Mouse (Mus musculus) forebrain, embryonic 14.5 days (tissue): ENCODE data around the gene Gm9918. TPM values are rescaled to one million over a fixed set of nuclear protein-coding genes. Genes with fewer than 3 reads are reported as not detected.

Source experiments
- ATAC-seq: fragments of 200-750 bp; cut with Nextera tagmentation; 2 replicates; pipeline ENCODE4 v1.8.0; 2017; ENCODE audit warnings: mild to moderate bottlenecking, moderate library complexity
- DNase-seq: peaks from one replicate; pipeline ENCODE4 v3.0.0-alpha.2; 2015; ENCODE audit warnings: low spot score
- H3K27ac ChIP-seq: fragments of 300-500 bp; sonication (generic); 2 replicates; pipeline ENCODE4 v1.5.1; 2014; ENCODE audit warnings: low read depth, mild to moderate bottlenecking, control low read depth, low read length, moderate library complexity
- H3K27me3 ChIP-seq: fragments of 300-500 bp; sonication (generic); replicated peaks from 2 replicates; pipeline ENCODE4 v1.6.1; 2014; ENCODE audit warnings: low read length, control low read depth, mixed read lengths; ENCODE audit not compliant: control insufficient read depth, insufficient read depth
- H3K36me3 ChIP-seq: fragments of 300-500 bp; sonication (generic); 2 replicates; pipeline ENCODE4 v1.6.1; 2014; ENCODE audit warnings: low read length, control low read depth; ENCODE audit not compliant: control insufficient read depth, insufficient read depth
- H3K4me1 ChIP-seq: fragments of 300-500 bp; sonication (generic); 2 replicates; pipeline ENCODE4 v1.6.1; 2014; ENCODE audit warnings: antibody characterized with exemption, low read length, control low read depth; ENCODE audit not compliant: control insufficient read depth, insufficient read depth
- H3K4me2 ChIP-seq: fragments of 300-500 bp; sonication (generic); 2 replicates; pipeline ENCODE4 v1.6.1; 2014; ENCODE audit warnings: mild to moderate bottlenecking, control low read depth, low read length
- H3K4me3 ChIP-seq: fragments of 300-500 bp; sonication (generic); 2 replicates; pipeline ENCODE4 v1.5.1; 2014; ENCODE audit warnings: low read depth, low read length, control low read depth
- H3K9ac ChIP-seq: fragments of 300-500 bp; sonication (generic); 2 replicates; pipeline ENCODE4 v1.6.1; 2014; ENCODE audit warnings: mild to moderate bottlenecking, low read length, control low read depth, moderate library complexity
- H3K9me3 ChIP-seq: fragments of 300-500 bp; sonication (generic); replicated peaks from 2 replicates; pipeline ENCODE4 v1.6.1; 2016; ENCODE audit warnings: low read length, control low read depth, mixed read lengths; ENCODE audit not compliant: control insufficient read depth
- WGBS: fragments of 180-500 bp; shearing (Covaris S2); extraction: QIAGEN DNeasy Blood & Tissue Kit; methylation state at CpG from one replicate; pipeline ENCODE4 v1.1.7; 2014; 5-methylcytosine and 5-hydroxymethylcytosine counted together
- polyA plus RNA-seq: library from polyadenylated mRNA; unstranded; fragments of >200 nt; fragmentation: Nextera tagmentation; extraction: Ambion mirVana; gene quantifications from 2 replicates; pipeline ENCODE4 v1.2.1, GENCODE M21; 2014

Gene Gm9918
- polyA plus RNA-seq, 1 experiment from 2014 or later, result not detected

DNA sequence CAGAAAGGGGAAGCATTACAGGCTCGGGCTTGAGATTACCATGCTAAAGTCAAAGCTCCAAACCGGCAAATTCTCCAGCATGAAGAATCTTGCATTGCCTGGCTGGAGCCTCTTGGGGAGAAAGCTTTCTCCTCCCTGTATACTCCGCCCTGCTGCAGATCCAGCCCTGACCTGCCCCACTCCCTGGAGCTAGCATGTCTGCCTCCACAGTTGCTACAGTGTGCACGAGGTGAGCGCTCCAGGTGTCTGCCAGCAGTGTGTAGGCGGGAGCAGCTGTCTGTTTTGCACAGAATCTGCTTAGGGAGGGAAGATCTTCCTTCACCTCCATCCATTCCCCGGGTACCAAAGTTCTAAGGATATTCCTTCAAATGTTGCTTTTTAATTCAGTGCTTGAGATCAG lies 7.8 kb upstream of the Gm9918 start:
- H3K27me3 ChIP-seq, result peaks cover 14% of the 10 kb centered on the region
- peaks cover 10% of the 10 kb centered on the region; the same call in 1 of the 2 replicates for H3K4me1 ChIP-seq
- no peaks in the 10 kb centered on the region for H3K36me3 ChIP-seq
- H3K9me3 ChIP-seq, result no peaks in the 10 kb centered on the region
- no peak overlapping the region for H3K4me3 ChIP-seq
- 58% methylated on average over 7 of the region's 7 CpGs for WGBS
- no peak overlapping the region for H3K4me2 ChIP-seq
- DNase-seq (no peak), ATAC-seq (no peak)
- no peak overlapping the region for H3K9ac ChIP-seq
- no peak overlapping the region for H3K27ac ChIP-seq

DNA sequence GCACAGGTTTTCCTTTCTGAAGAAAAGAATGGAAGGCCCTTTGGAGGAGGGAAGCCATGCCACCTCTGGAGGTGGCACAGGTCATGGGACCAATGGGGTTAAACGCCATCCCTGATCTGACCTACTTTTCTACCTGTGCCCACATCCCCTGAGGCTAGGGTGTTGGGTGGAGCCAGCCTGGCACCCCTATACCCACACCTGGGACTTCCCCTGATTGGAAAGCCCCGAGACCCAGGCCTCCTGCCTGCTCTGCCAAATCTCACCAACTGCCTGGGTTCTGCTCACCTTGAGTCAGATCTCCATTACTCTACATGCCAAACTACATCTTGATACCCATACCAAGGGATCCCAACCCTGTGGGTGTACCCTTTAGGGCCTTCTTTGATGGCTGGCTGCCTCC lies 7.3 kb upstream of the Gm9918 start:
- H3K36me3 ChIP-seq, result no peaks in the 10 kb centered on the region
- H3K9me3 ChIP-seq, result no peaks in the 10 kb centered on the region
- DNase-seq (no peak), ATAC-seq (no peak)
- no peak overlapping the region for H3K4me2 ChIP-seq
- WGBS, result 62% methylated on average over 2 of the region's 2 CpGs
- H3K9ac ChIP-seq, result no peak overlapping the region
- H3K4me3 ChIP-seq, result no peak overlapping the region
- H3K27ac ChIP-seq, result no peak overlapping the region
- H3K27me3 ChIP-seq, result peaks cover 11% of the 10 kb centered on the region
- peaks cover 5% of the 10 kb centered on the region; the same call in 1 of the 2 replicates for H3K4me1 ChIP-seq

DNA sequence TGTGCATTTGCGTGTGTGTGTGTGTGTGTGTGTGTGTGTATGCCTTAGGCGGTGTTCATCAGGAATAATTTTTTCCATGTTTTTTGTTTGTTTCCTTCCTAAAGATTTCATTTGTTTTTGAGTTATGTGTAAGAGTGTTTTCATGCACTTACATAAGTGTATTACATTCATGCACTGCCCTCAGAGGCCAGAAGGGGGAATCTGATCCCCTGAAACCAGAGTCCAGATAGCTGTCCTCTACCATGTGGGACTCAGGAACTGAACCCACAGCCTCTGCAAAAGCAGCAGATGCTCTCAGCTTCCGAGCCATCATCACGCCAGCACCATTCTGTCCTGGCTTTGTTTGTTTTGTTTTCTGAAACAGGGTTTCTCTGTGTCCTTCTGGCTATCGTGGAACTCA lies 4.8 kb upstream of the Gm9918 start:
- Histone ChIP-seq H3K27me3 (0 out of 2 replicates have a peak, but pooled peaks cover 4% of the 10 kb centered on the region), H3K27ac (no peak overlapping the region), H3K9ac (no peak overlapping the region), H3K36me3 (no peaks in the 10 kb centered on the region), H3K4me2 (no peak overlapping the region), H3K4me3 (no peak overlapping the region), H3K9me3 (no peaks in the 10 kb centered on the region), H3K4me1 (no peaks in the 10 kb centered on the region)
- DNase-seq (no peak), ATAC-seq (no peak)
- WGBS, result 89% methylated on average over 5 of the region's 5 CpGs

DNA sequence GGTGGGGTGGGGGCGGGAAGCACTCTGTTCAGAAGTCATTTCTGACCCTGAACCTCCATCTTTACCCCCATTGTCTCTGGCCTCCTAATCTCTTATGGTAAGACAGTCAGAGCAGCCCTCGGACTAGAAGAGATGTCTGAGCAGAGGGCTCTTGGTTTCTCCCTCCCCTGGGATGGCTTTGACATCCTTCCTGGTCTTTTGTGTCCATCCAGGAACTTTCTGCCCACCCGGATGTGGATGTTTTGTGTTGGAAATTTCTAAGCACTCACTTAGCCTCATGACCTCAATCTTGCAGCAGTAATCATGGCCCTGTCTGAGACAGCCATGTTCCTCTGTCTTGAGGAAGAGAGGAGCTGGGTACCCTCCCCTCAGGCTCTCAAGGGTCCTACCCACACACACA lies 1.1 kb downstream of the Gm9918 start:
- Histone ChIP-seq H3K9me3 (no peaks in the 10 kb centered on the region), H3K9ac (no peak overlapping the region), H3K27me3 (peaks cover 9% of the 10 kb centered on the region; the same call in 1 of the 2 replicates), H3K4me1 (no peaks in the 10 kb centered on the region), H3K4me2 (no peak overlapping the region), H3K4me3 (no peak overlapping the region), H3K27ac (no peak overlapping the region), H3K36me3 (no peaks in the 10 kb centered on the region)
- DNase-seq (no peak), ATAC-seq (no peak)
- 15% methylated on average over 3 of the region's 3 CpGs for WGBS

DNA sequence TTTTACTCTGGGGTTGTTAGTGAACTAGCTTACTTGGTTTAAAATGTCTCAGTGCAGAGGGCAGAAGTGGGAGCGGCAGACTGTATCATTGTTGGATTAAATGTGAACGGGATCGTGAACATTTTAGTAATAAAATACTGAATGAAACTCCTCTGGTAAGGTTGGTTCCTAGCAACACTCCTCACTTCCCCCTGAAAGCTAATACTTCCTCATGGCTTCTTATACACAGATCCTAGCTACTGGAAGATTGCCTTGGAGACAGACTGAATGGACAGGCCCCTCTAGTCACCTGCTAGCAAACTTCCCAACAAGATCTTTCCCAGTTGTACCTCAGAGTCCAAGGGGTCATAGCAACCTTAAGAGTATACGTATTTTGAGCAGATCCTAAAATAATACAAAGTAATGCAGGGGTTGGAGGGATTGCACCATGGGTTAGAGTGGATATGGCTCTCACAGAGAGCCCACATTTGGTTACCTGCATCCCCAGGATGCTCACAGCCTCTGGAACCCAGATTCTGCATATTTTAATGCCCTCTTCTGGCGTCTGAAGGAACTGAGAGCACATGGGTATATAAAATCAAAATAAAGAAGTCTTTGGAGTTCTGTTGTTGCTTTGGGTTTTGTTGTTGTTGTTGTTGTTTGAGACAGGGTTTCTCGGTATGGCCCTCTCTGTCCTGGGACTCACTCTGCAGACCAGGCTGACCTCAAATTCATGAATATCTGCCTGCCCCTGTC lies 3.8 kb downstream of the Gm9918 start:
- Histone ChIP-seq H3K27ac (no peak overlapping the region), H3K9ac (no peak overlapping the region), H3K4me3 (no peak overlapping the region), H3K4me2 (no peak overlapping the region), H3K9me3 (no peaks in the 10 kb centered on the region), H3K27me3 (peaks cover 9% of the 10 kb centered on the region; the same call in 1 of the 2 replicates), H3K36me3 (no peaks in the 10 kb centered on the region), H3K4me1 (no peaks in the 10 kb centered on the region)
- 75% methylated on average over 6 of the region's 6 CpGs for WGBS
- ATAC-seq, result no peak
- DNase-seq, result no peak

DNA sequence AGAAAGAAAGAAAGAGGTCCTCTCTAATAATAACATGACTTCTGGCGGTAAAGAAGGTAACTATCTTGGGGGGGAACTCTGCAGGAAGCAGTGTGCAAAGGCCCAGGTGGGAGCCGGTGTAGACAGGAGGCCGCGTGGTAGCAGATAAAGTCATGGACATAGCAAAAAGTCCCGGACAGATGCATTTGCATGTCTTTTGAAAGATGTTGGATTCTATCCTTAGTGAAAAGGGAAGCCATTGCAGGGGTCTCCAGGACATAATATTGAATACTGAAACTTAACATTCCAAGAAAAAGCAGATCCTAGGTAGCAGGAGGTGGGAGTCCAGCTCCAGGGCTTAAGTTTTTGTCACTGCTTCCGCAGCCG lies 8.3 kb downstream of the Gm9918 start:
- DNase-seq (no peak), ATAC-seq (peak; percentile 11)
- Histone ChIP-seq H3K4me1 (peaks cover 6% of the 10 kb centered on the region), H3K36me3 (peaks cover 22% of the 10 kb centered on the region), H3K27ac (peak overlapping the region; percentile 15; the same call in 1 of the 2 replicates), H3K9me3 (no peaks in the 10 kb centered on the region), H3K4me3 (peak overlapping the region; percentile 78), H3K27me3 (no peaks in the 10 kb centered on the region), H3K9ac (peak overlapping the region; percentile 79), H3K4me2 (peak overlapping the region; percentile 76)
- 36% methylated on average over 7 of the region's 7 CpGs for WGBS

DNA sequence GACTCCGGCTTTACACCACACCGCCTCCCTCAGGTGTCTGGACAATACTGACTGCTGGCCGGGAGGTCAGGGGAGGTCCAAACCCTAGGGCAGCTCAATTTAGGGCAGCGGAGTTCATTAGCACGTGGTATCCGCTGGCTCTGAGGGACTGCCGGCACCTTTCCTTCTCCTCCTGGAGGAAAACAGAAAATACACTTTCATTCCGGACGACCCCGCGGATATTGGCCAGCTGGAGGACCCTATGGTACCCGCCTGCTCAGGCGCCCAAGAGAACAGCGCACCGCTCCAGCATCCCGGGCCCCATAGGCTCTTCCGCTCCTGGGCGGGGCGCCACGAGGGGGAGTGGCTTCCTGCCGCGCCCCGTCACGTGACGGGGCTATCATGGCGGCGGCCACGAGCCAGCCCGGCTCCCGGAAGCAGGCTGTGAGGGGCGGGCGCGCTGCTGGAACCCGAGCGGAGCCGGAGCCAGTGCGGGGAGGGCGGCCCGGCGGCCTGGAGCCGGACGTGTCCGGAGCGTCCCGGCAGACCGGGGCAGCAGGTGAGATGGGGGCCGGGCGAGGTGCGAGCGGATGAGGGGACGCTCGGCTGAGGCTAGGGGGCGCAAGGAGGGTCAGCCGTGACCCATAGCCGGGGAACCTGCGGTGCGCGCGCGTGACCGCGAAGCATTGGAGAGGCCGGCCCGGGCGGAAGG lies 8.9 kb downstream of the Gm9918 start, which contains the start of gene Mfsd5:
Mfsd5 (plus strand) TSS at position 363 of the 691 bp plus-strand sequence.
- no peaks in the 10 kb centered on the region for H3K9me3 ChIP-seq
- peak within 1 kb of the TSS; percentile 78 for H3K4me3 ChIP-seq
- peak within 1 kb of the TSS; percentile 79 for H3K9ac ChIP-seq
- peak within 1 kb of the TSS; percentile 70 for H3K27ac ChIP-seq
- ATAC-seq (peak; percentile 99), DNase-seq (peak; percentile 95)
- no peaks in the 10 kb centered on the region for H3K27me3 ChIP-seq
- H3K4me2 ChIP-seq, result peak within 1 kb of the TSS; percentile 76
- WGBS, result under 1% methylated on average over 64 of the region's 65 CpGs
- H3K4me1 ChIP-seq, result peaks cover 6% of the 10 kb centered on the region
- peaks cover 22% of the 10 kb centered on the region for H3K36me3 ChIP-seq

DNA sequence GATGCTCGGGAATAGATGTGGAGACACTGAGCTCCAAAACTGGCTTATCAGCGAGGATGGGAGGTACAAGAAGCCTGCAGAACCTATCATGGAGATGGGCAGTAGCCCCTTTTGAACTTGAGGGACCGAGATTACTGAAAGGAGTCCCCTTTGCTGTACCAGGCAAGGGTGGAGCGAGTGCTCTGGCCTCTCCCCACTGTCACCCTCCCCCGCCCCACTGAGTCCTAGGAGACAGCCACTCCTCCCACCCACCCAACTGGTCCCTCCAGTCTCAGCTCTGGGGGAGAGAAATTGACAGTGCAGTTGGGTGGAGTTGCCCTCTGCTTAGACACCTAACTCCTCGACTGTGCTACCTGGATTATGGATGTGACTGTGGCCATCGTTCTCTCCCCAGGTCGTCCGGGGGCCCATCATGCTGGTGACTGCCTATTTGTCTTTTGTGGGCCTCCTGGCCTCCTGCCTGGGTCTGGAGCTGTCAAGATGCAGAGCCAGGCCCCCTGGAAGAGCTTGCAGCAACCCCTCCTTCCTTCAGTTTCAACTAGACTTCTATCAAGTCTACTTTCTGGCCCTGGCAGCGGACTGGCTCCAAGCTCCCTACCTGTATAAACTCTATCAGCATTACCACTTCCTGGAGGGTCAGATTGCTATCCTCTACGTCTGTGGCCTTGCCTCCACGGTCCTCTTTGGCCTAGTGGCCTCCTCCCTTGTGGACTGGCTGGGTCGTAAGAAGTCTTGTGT lies 9.6 kb downstream of the Gm9918 start:
- ATAC-seq (peak; percentile 11; the same call in 1 of the 2 replicates), DNase-seq (no peak)
- 33% methylated on average over 13 of the region's 13 CpGs for WGBS
- Histone ChIP-seq H3K4me3 (peak overlapping the region; percentile 78), H3K4me2 (peak overlapping the region; percentile 76), H3K27me3 (no peaks in the 10 kb centered on the region), H3K27ac (peak overlapping the region; percentile 70; the same call in 1 of the 2 replicates), H3K36me3 (peaks cover 22% of the 10 kb centered on the region), H3K4me1 (peaks cover 6% of the 10 kb centered on the region), H3K9ac (peak overlapping the region; percentile 79), H3K9me3 (no peaks in the 10 kb centered on the region)
